Mouse (Mus musculus) neural tube, embryonic 13.5 days (tissue): ENCODE results near the gene Gps1. TPM values are rescaled to one million over a fixed set of nuclear protein-coding genes. Genes with fewer than 3 reads are reported as not detected.
"Not testable (repeated sequence)": the region's sequence is repeated elsewhere in the genome, so short reads cannot be mapped to it uniquely, and the experiment has no call there.

Source experiments
- ATAC-seq: fragments of 200-750 bp; cut with Nextera tagmentation; 2 replicates; pipeline ENCODE4 v1.8.0; 2017; ENCODE audit warnings: low read depth, mild to moderate bottlenecking, moderate TSS enrichment, moderate library complexity
- H3K27ac ChIP-seq: fragments of 300-500 bp; sonication (generic); replicated peaks from 2 replicates; pipeline ENCODE4 v1.5.1; 2015; ENCODE audit warnings: moderate library complexity, mild to moderate bottlenecking, inconsistent platforms
- H3K27me3 ChIP-seq: fragments of 300-500 bp; sonication (generic); 2 replicates; pipeline ENCODE4 v1.6.1; 2015; ENCODE audit warnings: mild to moderate bottlenecking, inconsistent platforms
- H3K36me3 ChIP-seq: fragments of 300-500 bp; sonication (generic); 2 replicates; pipeline ENCODE4 v1.6.1; 2015; ENCODE audit warnings: mild to moderate bottlenecking, inconsistent platforms
- H3K4me1 ChIP-seq: fragments of 300-500 bp; sonication (generic); replicated peaks from 2 replicates; pipeline ENCODE4 v1.6.1; 2015; ENCODE audit warnings: inconsistent platforms
- H3K4me2 ChIP-seq: fragments of 300-500 bp; sonication (generic); 2 replicates; pipeline ENCODE4 v1.6.1; 2015; ENCODE audit warnings: inconsistent platforms, mild to moderate bottlenecking, moderate library complexity
- H3K4me3 ChIP-seq: fragments of 300-500 bp; sonication (generic); 2 replicates; pipeline ENCODE4 v1.5.1; 2015; ENCODE audit warnings: mild to moderate bottlenecking, inconsistent platforms
- H3K9ac ChIP-seq: fragments of 300-500 bp; sonication (generic); 2 replicates; pipeline ENCODE4 v1.6.1; 2015; ENCODE audit warnings: moderate library complexity, mild to moderate bottlenecking, inconsistent platforms
- H3K9me3 ChIP-seq: fragments of 300-500 bp; sonication (generic); 2 replicates; pipeline ENCODE4 v1.6.1; 2016; ENCODE audit warnings: inconsistent platforms
- WGBS: fragments of 180-500 bp; shearing (Covaris S2); methylation state at CpG from one replicate; pipeline ENCODE4 v1.1.7; 2015; 5-methylcytosine and 5-hydroxymethylcytosine counted together
- polyA plus RNA-seq: library from polyadenylated mRNA; unstranded; fragments of >200 nt; fragmentation: Nextera tagmentation; extraction: Ambion mirVana; gene quantifications from 2 replicates; pipeline ENCODE4 v1.2.1, GENCODE M21; 2015

The Gps1 gene
- polyA plus RNA-seq, 1 experiment from 2014 or later = 255 TPM

DNA sequence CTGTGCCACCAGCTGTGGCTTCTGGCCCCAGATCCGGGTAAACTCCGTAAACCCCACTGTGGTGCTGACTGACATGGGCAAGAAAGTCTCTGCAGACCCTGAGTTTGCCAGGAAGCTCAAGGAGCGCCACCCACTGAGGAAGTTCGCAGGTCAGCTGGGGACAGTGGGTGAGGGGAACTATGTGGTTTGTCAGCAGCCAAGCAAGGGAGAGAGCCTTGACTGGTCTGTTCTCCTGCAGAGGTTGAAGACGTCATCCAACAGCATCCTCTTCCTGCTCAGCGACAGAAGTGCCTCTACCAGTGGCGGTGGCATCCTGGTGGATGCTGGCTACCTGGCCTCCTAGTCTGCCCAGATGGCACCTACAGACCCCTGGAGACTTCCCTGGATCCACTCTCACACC is 17.0 kb upstream of the Gps1 start:
- not testable (repeated sequence) for H3K4me1 ChIP-seq, H3K4me2 ChIP-seq, H3K36me3 ChIP-seq, ATAC-seq, H3K4me3 ChIP-seq, H3K27me3 ChIP-seq, H3K9me3 ChIP-seq, H3K27ac ChIP-seq, H3K9ac ChIP-seq
- 75% methylated on average over 4 of the region's 7 CpGs for WGBS

DNA sequence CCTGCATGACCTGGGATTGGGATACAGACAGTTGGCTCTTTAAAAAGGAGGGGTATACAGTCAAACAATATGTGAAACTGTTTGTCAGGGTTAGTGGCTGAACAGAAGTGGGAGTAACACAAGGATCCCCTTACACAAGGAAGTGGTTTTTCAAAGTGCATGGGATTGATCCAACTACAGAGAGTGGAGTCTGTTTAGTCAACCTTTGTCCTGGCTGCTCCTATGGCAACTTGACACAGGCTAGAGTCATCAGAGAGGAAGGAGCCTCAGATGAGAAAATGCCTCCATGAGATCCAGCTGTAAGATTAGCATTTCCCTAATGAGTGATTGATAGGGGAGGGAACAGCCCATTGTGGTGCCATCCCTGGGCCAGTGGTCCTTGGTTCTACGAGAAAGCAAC is 15.9 kb upstream of the Gps1 start:
- no peaks in the 10 kb centered on the region for H3K27me3 ChIP-seq
- H3K9me3 ChIP-seq = no peaks in the 10 kb centered on the region
- 57% methylated on average over 1 of the region's 1 CpGs for WGBS
- H3K36me3 ChIP-seq = no peaks in the 10 kb centered on the region
- no peaks in the 10 kb centered on the region for H3K4me1 ChIP-seq
- no peak overlapping the region for H3K9ac ChIP-seq
- no peak for ATAC-seq
- no peak overlapping the region for H3K4me2 ChIP-seq
- H3K27ac ChIP-seq = no peak overlapping the region
- H3K4me3 ChIP-seq = no peak overlapping the region

DNA sequence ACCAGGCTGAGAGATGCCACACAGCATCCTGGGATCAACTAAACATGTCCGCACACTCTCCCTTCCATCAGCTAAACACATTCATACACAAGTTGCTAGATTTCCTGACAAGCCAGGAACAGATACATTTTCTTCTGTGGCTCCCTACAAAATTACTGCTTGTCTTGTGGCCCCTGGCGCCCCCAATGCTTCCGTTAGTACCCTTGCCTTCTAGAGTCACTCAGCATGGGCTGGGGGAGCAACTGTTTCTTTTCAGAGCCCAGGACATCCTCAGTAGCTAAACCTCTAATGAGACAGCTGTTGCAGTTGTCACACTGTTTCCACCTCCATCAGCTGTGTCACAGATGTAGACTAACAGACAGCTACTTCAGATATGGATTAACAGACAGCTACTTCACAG is 11.3 kb upstream of the Gps1 start:
- H3K4me1 ChIP-seq = peaks cover 16% of the 10 kb centered on the region; the same call in 1 of the 2 replicates
- no peaks in the 10 kb centered on the region for H3K9me3 ChIP-seq
- H3K27ac ChIP-seq = no peak overlapping the region
- ATAC-seq = no peak
- H3K4me3 ChIP-seq = no peak overlapping the region
- H3K4me2 ChIP-seq = no peak overlapping the region
- no peak overlapping the region for H3K9ac ChIP-seq
- H3K27me3 ChIP-seq = no peaks in the 10 kb centered on the region
- 92% methylated on average over 3 of the region's 3 CpGs for WGBS
- H3K36me3 ChIP-seq = no peaks in the 10 kb centered on the region

DNA sequence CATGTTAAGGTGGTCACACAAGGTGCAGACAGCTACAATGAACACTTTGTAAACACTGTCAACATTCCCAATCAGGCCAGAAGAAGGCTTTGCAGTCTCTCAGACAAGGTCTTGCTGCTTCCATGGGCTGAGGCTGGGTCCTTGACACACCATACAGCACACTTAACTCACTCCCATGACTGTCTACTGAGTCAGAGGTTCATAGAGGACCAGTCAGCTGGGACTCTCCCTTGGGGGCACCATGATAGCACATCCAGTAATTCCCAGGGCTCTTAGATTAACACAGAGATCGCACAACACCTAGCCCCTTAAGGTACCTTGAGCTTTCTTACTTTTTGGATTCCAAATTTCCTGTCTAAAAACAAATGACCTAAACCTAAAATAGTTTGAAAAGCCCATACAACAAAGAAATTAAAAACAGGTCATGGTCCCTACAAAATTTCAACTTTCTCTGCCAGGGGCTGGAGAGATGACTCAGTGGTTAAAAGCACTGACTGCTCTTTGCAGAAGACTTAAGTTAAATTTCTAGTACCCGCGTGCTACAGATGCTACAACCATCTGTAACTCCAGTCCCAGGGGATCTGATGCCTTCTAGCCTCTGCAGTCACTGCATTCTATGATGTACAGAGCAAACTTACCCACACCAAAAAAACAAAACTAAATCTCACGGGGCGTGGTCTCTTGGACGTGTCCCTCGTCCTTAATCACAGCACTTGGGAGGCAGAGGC is 10.4 kb upstream of the Gps1 start:
- no peak overlapping the region for H3K4me2 ChIP-seq
- no peak overlapping the region for H3K9ac ChIP-seq
- WGBS = 85% methylated on average over 7 of the region's 7 CpGs
- H3K27me3 ChIP-seq = no peaks in the 10 kb centered on the region
- ATAC-seq = no peak
- no peak overlapping the region for H3K27ac ChIP-seq
- no peak overlapping the region for H3K4me3 ChIP-seq
- H3K4me1 ChIP-seq = peaks cover 16% of the 10 kb centered on the region; the same call in 1 of the 2 replicates
- no peaks in the 10 kb centered on the region for H3K9me3 ChIP-seq
- H3K36me3 ChIP-seq = no peaks in the 10 kb centered on the region

DNA sequence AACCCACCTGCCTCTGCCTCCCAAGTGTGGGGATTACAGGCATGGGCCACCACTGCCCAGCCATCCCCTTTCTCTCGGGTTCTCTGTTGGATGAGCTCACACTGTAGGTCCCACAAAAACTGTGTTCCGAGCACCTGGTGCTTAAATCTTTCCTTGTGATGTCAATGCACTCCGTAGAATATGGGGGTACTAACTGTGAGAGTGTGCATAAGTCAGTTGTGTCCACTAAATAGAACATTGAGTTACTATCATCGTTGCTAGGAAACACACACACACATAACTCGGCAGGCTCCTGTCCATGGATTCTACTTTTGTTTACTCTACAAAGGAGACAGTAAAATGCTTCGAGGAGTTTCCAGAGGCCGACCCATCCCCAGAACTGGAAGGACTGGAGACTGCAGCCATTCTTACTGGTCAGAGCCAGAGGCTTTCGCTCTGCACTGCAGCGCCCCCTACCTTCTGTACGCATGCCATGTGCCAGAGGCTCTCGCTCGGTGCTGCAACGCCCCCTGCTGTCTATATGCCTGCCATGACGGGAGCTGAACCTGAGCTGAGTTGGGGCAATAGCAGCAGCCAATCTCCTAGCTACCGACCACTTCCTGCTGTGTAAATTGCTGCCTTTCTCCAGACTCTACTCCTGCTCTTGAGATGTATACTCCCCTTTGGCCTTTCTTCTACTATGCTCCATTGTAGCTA is 8.2 kb upstream of the Gps1 start:
- Histone ChIP-seq H3K36me3 (peaks cover 21% of the 10 kb centered on the region), H3K27me3 (no peaks in the 10 kb centered on the region), H3K4me3 (no peak overlapping the region), H3K4me1 (peaks cover 16% of the 10 kb centered on the region; the same call in 1 of the 2 replicates), H3K9ac (no peak overlapping the region), H3K4me2 (no peak overlapping the region), H3K27ac (no peak overlapping the region), H3K9me3 (no peaks in the 10 kb centered on the region)
- 23% methylated on average over 15 of the region's 15 CpGs for WGBS
- ATAC-seq = peak; percentile 93

DNA sequence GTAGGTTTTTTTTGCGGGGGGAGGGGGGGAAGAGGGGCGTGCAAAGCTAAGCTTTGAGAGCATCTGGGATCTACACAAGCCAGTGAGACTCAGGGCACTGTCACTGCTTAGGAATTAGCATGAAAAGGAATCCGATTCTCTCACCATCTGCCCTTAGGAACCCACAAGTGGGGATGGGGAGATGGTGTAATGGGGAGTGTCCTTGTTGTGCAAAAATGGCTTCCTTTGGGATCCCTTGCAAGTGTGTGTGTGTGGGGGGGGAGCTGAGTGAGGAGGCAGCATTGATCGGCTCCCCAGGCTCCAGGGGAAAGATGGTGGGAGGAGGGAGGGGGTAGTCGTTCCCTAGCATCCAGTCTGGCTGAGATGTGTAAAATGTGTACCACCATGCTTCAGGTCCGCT is 6.9 kb upstream of the Gps1 start:
- peaks cover 29% of the 10 kb centered on the region for H3K36me3 ChIP-seq
- H3K9me3 ChIP-seq = no peaks in the 10 kb centered on the region
- peaks cover 16% of the 10 kb centered on the region; the same call in 1 of the 2 replicates for H3K4me1 ChIP-seq
- H3K4me3 ChIP-seq = no peak overlapping the region
- H3K27me3 ChIP-seq = no peaks in the 10 kb centered on the region
- peak overlapping the region; percentile 12; the same call in 1 of the 2 replicates for H3K9ac ChIP-seq
- H3K4me2 ChIP-seq = no peak overlapping the region
- no peak overlapping the region for H3K27ac ChIP-seq
- no peak for ATAC-seq
- WGBS = 27% methylated on average over 6 of the region's 6 CpGs

DNA sequence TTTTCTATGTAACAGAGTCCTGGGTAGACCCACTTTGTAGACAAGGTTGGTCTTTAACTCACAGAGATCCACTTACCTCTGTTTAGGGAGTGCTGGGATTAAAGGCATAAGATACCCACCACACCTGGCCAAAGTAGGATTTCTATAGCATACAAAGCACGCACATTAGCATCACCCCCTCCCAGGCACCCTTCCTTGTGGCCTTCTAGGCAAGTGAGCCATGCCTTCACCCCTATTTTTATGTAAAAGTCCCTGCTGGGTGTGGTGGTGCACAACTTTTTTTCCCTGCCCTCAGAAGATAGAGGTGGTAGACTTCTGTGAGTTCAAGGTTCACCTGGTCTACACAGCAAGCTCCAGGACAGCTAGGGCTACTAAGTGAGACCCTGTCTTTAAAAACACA is 4.2 kb upstream of the Gps1 start:
- Histone ChIP-seq H3K27me3 (no peaks in the 10 kb centered on the region), H3K9ac (no peak overlapping the region), H3K4me1 (peaks cover 32% of the 10 kb centered on the region), H3K4me2 (no peak overlapping the region), H3K9me3 (no peaks in the 10 kb centered on the region), H3K4me3 (no peak overlapping the region), H3K36me3 (peaks cover 36% of the 10 kb centered on the region), H3K27ac (no peak overlapping the region)
- no peak for ATAC-seq
- 83% methylated on average over 1 of the region's 1 CpGs for WGBS

DNA sequence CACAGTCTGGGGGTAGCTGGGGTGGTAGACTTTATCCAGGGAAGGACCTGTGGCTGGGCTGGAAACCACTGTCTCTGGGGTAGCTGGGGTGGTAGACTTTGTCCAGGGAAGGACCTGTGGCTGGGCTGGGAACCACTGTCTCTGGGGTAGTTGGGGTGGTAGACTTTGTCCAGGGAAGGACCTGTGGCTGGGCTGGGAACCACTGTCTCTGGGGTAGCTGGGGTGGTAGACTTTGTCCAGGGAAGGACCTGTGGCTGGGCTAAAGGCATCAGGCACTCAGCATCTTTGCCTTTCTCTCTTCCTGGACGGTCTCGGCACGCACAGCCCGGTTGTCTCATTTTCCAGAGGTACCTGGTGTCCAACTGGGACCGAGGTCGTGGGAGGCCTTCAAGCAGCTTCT is 2.7 kb upstream of the Gps1 start:
- not testable (repeated sequence) for H3K4me3 ChIP-seq, H3K9ac ChIP-seq, H3K4me2 ChIP-seq, ATAC-seq, H3K9me3 ChIP-seq, H3K27ac ChIP-seq, H3K27me3 ChIP-seq
- WGBS = 95% methylated on average over 6 of the region's 6 CpGs
- Histone ChIP-seq H3K4me1 (peaks cover 38% of the 10 kb centered on the region), H3K36me3 (peaks cover 44% of the 10 kb centered on the region)

DNA sequence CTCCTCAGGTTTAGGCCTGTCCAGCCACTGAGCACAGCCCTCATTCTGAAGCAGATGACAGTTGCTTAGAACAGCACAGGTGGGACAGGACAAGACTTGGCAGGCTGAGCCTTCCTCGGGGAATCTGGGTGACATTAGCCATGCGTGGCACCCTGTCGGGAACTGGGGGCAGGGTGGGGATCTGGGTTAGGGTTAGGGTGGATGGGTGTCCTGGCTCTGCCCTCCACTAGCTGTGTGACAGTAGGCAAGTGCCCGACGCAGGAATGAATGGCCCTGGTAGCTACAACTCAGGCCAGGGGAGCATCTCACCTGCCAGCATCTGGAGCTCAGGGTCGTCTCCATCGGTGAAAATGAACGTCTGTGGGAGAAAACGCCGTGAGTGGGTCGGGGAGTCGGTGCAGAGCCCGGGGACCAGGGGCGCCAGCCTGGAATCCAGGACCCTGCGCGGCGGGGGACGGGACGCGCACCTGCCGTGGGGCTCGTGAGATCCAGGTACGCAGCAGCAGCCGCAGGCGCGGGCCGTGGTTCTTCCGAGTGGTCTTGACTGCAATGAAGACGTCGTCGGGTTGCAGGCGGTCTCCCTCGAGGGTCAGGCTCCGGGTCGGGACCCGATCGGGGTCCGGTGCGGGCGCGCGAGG is 527 bp upstream of the Gps1 start:
- H3K4me3 ChIP-seq = peak overlapping the region; percentile 89
- peak overlapping the region; percentile 89 for H3K27ac ChIP-seq
- H3K36me3 ChIP-seq = peaks cover 66% of the 10 kb centered on the region
- peak overlapping the region; percentile 99 for H3K4me2 ChIP-seq
- peaks cover 28% of the 10 kb centered on the region for H3K4me1 ChIP-seq
- ATAC-seq = peak; percentile 23
- peak overlapping the region; percentile 95 for H3K9ac ChIP-seq
- no peaks in the 10 kb centered on the region for H3K27me3 ChIP-seq
- WGBS = 3% methylated on average over 42 of the region's 42 CpGs
- H3K9me3 ChIP-seq = no peaks in the 10 kb centered on the region

DNA sequence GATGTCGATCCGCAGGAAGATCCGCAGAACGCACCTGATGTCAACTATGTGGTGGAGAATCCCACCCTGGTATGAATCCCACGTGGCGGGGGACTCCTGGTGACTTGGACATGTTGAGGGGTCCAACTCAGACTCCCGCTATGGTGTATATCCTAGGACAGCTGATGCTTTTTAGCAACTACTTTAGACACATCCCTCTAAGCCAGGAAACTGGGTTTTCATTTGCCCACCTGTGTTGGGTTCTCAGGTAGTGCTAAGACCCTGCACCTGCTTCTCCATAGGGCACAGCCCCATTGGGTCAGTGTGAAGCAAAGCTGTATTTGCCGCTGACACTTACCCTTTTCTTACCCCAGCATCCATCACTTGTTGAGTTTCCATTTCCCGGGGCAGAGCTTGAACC is 1.1 kb downstream of the Gps1 start:
- Histone ChIP-seq H3K9me3 (no peaks in the 10 kb centered on the region), H3K4me3 (peak overlapping the region; percentile 89), H3K4me2 (peak overlapping the region; percentile 99), H3K4me1 (peaks cover 28% of the 10 kb centered on the region), H3K27ac (no peak overlapping the region), H3K9ac (peak overlapping the region; percentile 95), H3K27me3 (no peaks in the 10 kb centered on the region), H3K36me3 (peaks cover 66% of the 10 kb centered on the region)
- WGBS = 44% methylated on average over 9 of the region's 9 CpGs
- ATAC-seq = no peak

DNA sequence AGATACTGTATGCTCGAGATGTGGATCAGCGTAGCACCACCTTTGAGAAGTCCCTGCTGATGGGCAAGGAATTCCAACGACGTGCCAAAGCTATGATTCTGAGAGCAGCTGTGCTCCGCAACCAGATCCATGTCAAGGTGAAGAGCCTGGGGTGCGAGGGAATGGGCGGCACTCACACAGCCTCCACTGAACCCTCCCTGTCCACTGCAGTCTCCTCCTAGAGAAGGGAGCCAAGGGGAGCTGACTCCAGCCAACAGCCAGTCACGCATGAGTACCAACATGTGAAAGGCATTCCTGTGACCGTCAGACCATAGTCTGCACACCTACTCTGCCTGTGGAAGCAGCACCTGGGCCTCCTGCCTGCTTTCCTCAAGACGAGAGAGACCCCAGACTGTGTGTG is 4.4 kb downstream of the Gps1 start:
- WGBS = 90% methylated on average over 10 of the region's 10 CpGs
- peaks cover 77% of the 10 kb centered on the region for H3K36me3 ChIP-seq

DNA sequence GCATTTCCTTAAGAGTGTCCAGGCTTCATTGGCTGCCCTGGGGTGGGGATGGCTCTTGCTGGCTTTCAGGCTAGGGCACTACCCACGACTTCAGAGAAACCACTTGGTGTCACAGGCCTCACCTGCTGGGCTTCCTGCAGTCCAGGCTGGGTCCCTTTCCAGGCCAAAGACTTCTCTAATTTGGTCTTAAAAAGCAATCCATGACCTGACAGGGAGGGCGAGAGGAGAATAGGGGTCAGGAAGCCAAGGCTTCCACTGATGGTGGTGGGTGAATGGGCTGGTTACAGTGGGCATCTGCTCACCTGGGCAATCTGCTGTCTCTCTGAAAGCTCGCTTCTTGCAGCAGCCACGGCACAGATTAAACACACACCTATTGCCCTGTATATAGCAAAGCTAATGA is 5.3 kb downstream of the Gps1 start:
- Histone ChIP-seq H3K36me3 (peaks cover 86% of the 10 kb centered on the region), H3K9me3 (no peaks in the 10 kb centered on the region), H3K4me3 (no peak overlapping the region), H3K4me2 (no peak overlapping the region), H3K4me1 (peaks cover 16% of the 10 kb centered on the region), H3K9ac (no peak overlapping the region), H3K27me3 (no peaks in the 10 kb centered on the region), H3K27ac (no peak overlapping the region)
- 87% methylated on average over 4 of the region's 4 CpGs for WGBS
- no peak for ATAC-seq

More for the DNA sequence above, 4.4 kb downstream of the Gps1 start:
- ATAC-seq, H3K27ac ChIP-seq, H3K9me3 ChIP-seq, H3K27me3 ChIP-seq, H3K4me2 ChIP-seq, H3K9ac ChIP-seq, H3K4me3 ChIP-seq: not testable (repeated sequence)
- peaks cover 17% of the 10 kb centered on the region for H3K4me1 ChIP-seq
